ENCODE assay signal across 10 mouse cellular contexts in the genomic region with DNA sequence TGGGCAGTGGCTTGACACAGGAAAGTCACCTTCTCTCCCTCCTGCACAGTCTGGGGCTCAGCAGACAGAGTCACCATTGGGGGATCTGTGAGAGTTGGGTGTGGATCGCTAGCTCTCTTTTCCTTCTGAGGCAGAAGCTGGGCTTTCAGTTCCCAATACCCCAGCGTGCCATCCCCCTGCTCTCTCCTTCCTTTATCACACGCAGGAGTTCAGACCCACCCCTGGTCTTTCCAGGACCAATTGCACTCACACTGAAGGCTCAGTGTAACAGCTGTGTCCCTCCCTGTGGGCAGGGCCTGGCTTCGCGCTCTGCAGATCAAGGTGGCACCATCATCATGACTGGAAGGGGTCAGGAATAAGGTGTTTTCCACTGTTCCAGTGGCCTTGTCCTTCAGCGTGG. TPM values are rescaled to one million over a fixed set of nuclear protein-coding genes. Genes with fewer than 3 reads are reported as not detected.
DNase-seq lines count a peak whose midpoint lies in the region; ATAC-seq lines count a peak whose summit lies in the region.
"Had no signal": no experiment of that assay in that cellular context is flagged by ENCODE, and none has a peak within 500 bp of the region (broad histone marks: within the 10 kb centered on the region; RNA-seq: fewer than 3 reads in every experiment).

No protein-coding gene starts in this region.

- peaks cover 87% of the 10 kb centered on the region for H3K27me3 ChIP-seq in forebrain, embryonic 12.5 days
- peaks cover 52% of the 10 kb centered on the region for H3K27me3 ChIP-seq in forebrain, embryonic 16.5 days (replicated peaks; ENCODE audit: control insufficient read depth, insufficient read depth, low read length)
- peaks cover 80% of the 10 kb centered on the region for H3K27me3 ChIP-seq in hindbrain, embryonic 12.5 days

- DNase-seq in 416B (ENCODE audit: low read depth) (peak; percentile 33), adipocyte (ENCODE audit: low spot score) (no peak)
- DNase-seq in frontal cortex, postnatal 36 days (ENCODE audit: low spot score in 2 of 2) = no peak
- DNase-seq in cerebellum, adult 8-10 months = no peak

- H3K9ac ChIP-seq in forebrain, embryonic 12.5 days = no peak overlapping the region
- H3K9ac ChIP-seq in forebrain, embryonic 16.5 days (replicated peaks; ENCODE audit: low read depth, low read length) = no peak overlapping the region
- no peak overlapping the region for H3K9ac ChIP-seq in hindbrain, embryonic 12.5 days

- H3K36me3 ChIP-seq in forebrain, embryonic 12.5 days (replicated peaks) = no peaks in the 10 kb centered on the region
- no peaks in the 10 kb centered on the region for H3K36me3 ChIP-seq in forebrain, embryonic 16.5 days (ENCODE audit: control insufficient read depth, insufficient read depth)
- no peaks in the 10 kb centered on the region for H3K36me3 ChIP-seq in hindbrain, embryonic 12.5 days

- H3K9me3 ChIP-seq in forebrain, embryonic 12.5 days = no peaks in the 10 kb centered on the region
- H3K9me3 ChIP-seq in forebrain, embryonic 16.5 days (ENCODE audit: control insufficient read depth, low read length) = 0 out of 2 replicates have a peak, but pooled peaks cover 2% of the 10 kb centered on the region
- H3K9me3 ChIP-seq in hindbrain, embryonic 12.5 days (replicated peaks) = no peaks in the 10 kb centered on the region

- no peak overlapping the region; the same call in 1 of the 2 replicates for H3K4me2 ChIP-seq in forebrain, embryonic 12.5 days
- H3K4me2 ChIP-seq in forebrain, embryonic 16.5 days (ENCODE audit: low read length) = no peak overlapping the region
- peak overlapping the region; percentile 42 for H3K4me2 ChIP-seq in hindbrain, embryonic 12.5 days (replicated peaks)

- no peak overlapping the region for H3K27ac ChIP-seq in forebrain, embryonic 12.5 days
- H3K27ac ChIP-seq in forebrain, embryonic 16.5 days (ENCODE audit: low read length) = no peak overlapping the region
- no peak overlapping the region for H3K27ac ChIP-seq in hindbrain, embryonic 12.5 days

- no peak for ATAC-seq in forebrain, embryonic 12.5 days (ENCODE audit: low FRiP score)
- no peak for ATAC-seq in forebrain, embryonic 16.5 days
- no peak for ATAC-seq in hindbrain, embryonic 12.5 days (ENCODE audit: low FRiP score)
- peak; percentile 31; the same call in 1 of the 2 replicates for ATAC-seq in megakaryocyte, adult 5-6 weeks (ENCODE audit: poor library complexity, severe bottlenecking)

- 6% methylated on average over 6 of the region's 6 CpGs for WGBS in forebrain, embryonic 12.5 days
- WGBS in forebrain, embryonic 16.5 days = under 1% methylated on average over 6 of the region's 6 CpGs
- 5% methylated on average over 6 of the region's 6 CpGs for WGBS in hindbrain, embryonic 12.5 days

- H3K4me3 ChIP-seq in forebrain, embryonic 12.5 days (replicated peaks) = peak overlapping the region; percentile 11; the same call in 1 of the 2 replicates
- no peak overlapping the region for H3K4me3 ChIP-seq in forebrain, embryonic 16.5 days (replicated peaks; ENCODE audit: low read length)
- H3K4me3 ChIP-seq in hindbrain, embryonic 12.5 days = peak overlapping the region; percentile 20

- peaks cover 39% of the 10 kb centered on the region for H3K4me1 ChIP-seq in forebrain, embryonic 12.5 days
- H3K4me1 ChIP-seq in forebrain, embryonic 16.5 days (replicated peaks; ENCODE audit: control insufficient read depth, insufficient read depth, low read length) = peaks cover 13% of the 10 kb centered on the region
- peaks cover 41% of the 10 kb centered on the region for H3K4me1 ChIP-seq in hindbrain, embryonic 12.5 days

RNA-seq across cellular contexts. Expression of a gene that starts 3.2 kb away (rescaled TPM):
- polyA plus RNA-seq in forebrain, embryonic 12.5 days (2016; fragmentation: Nextera tagmentation; extraction: Ambion mirVana) = 1.1 and 1.6 TPM in 2 replicates
- polyA plus RNA-seq in forebrain, embryonic 16.5 days (2015; fragmentation: Nextera tagmentation; extraction: Ambion mirVana) = 0.22 and 0.43 TPM in 2 replicates
- 16.1 and 23.9 TPM in 2 replicates for polyA plus RNA-seq in hindbrain, embryonic 12.5 days (2016; fragmentation: Nextera tagmentation; extraction: Ambion mirVana)
- not detected in 2 replicates for total RNA-seq in megakaryocyte, adult 5-6 weeks (2015)
- 0.07 TPM in 1 of 2 replicates, not detected in the other for total RNA-seq in megakaryocyte, adult 5-6 weeks (2017)
- total RNA-seq: heart, adult 8-10 months had no signal
- polyA plus RNA-seq: limb, embryonic 11.5 days had no signal

RNA-seq across cellular contexts. Expression of a gene that starts 3.9 kb away (rescaled TPM):
- 0.09 and 0.35 TPM in 2 replicates for polyA plus RNA-seq in forebrain, embryonic 12.5 days (2016; fragmentation: Nextera tagmentation; extraction: Ambion mirVana)
- polyA plus RNA-seq in forebrain, embryonic 16.5 days (2015; fragmentation: Nextera tagmentation; extraction: Ambion mirVana) = not detected in 2 replicates
- 3.8 and 5.2 TPM in 2 replicates for polyA plus RNA-seq in hindbrain, embryonic 12.5 days (2016; fragmentation: Nextera tagmentation; extraction: Ambion mirVana)
- not detected in 2 replicates for total RNA-seq in megakaryocyte, adult 5-6 weeks (2015)
- 0.29 TPM in 1 of 2 replicates, not detected in the other for total RNA-seq in megakaryocyte, adult 5-6 weeks (2017)
- total RNA-seq: heart, adult 8-10 months had no signal

RNA-seq across cellular contexts. Expression of a gene that starts 8.9 kb away (rescaled TPM):
- 214 and 237 TPM in 2 replicates for polyA plus RNA-seq in forebrain, embryonic 12.5 days (2016; fragmentation: Nextera tagmentation; extraction: Ambion mirVana)
- polyA plus RNA-seq in forebrain, embryonic 16.5 days (2015; fragmentation: Nextera tagmentation; extraction: Ambion mirVana) = 584 and 649 TPM in 2 replicates
- polyA plus RNA-seq in hindbrain, embryonic 12.5 days (2016; fragmentation: Nextera tagmentation; extraction: Ambion mirVana) = 348 and 365 TPM in 2 replicates
- 0.07 and 0.25 TPM in 2 replicates for total RNA-seq in megakaryocyte, adult 5-6 weeks (2015)
- total RNA-seq in megakaryocyte, adult 5-6 weeks (2017) = 0.08 TPM in 1 of 2 replicates, not detected in the other

RNA-seq across cellular contexts. Expression of a gene that starts 32.7 kb away (rescaled TPM):
- polyA plus RNA-seq in forebrain, embryonic 12.5 days (2016; fragmentation: Nextera tagmentation; extraction: Ambion mirVana) = 0.97 and 1.4 TPM in 2 replicates
- 2.3 and 3.4 TPM in 2 replicates for polyA plus RNA-seq in forebrain, embryonic 16.5 days (2015; fragmentation: Nextera tagmentation; extraction: Ambion mirVana)
- 1.3 and 2.2 TPM in 2 replicates for polyA plus RNA-seq in hindbrain, embryonic 12.5 days (2016; fragmentation: Nextera tagmentation; extraction: Ambion mirVana)
- 23.0 and 28.6 TPM in 2 replicates for total RNA-seq in megakaryocyte, adult 5-6 weeks (2015)
- 13.3 and 17.2 TPM in 2 replicates for total RNA-seq in megakaryocyte, adult 5-6 weeks (2017)

RNA-seq across cellular contexts. Expression of a gene that starts 34.6 kb away (rescaled TPM):
- polyA plus RNA-seq in forebrain, embryonic 12.5 days (2016; fragmentation: Nextera tagmentation; extraction: Ambion mirVana) = not detected in 2 replicates
- not detected in 2 replicates for polyA plus RNA-seq in forebrain, embryonic 16.5 days (2015; fragmentation: Nextera tagmentation; extraction: Ambion mirVana)
- 0.57 and 0.86 TPM in 2 replicates for polyA plus RNA-seq in hindbrain, embryonic 12.5 days (2016; fragmentation: Nextera tagmentation; extraction: Ambion mirVana)
- 45.8 and 47.6 TPM in 2 replicates for total RNA-seq in megakaryocyte, adult 5-6 weeks (2015)
- total RNA-seq in megakaryocyte, adult 5-6 weeks (2017) = 13.3 and 18.5 TPM in 2 replicates
- total RNA-seq: heart, adult 8-10 months had no signal
